Mouse (Mus musculus): ENCODE data around the gene Pdpk1.

The Pdpk1 gene

GRCm38 (mm10) chr17:24150824-24151223 is at the start of gene Pdpk1:
Gene Pdpk1, minus strand, starts transcription at chr17:24150924.
- in situ Hi-C loops (cut with MboI, MseI): no loop called here

- in situ Hi-C loops (cut with MboI, MseI): no loop called here
Observed at GRCm38 (mm10) chr17:24199741-24200140, 49.0 kb upstream of the Pdpk1 start.

GRCm38 (mm10) chr17:24199252-24199651 is 48.5 kb upstream of the Pdpk1 start:
- in situ Hi-C loops (cut with MboI, MseI): no loop called here

GRCm38 (mm10) chr17:24197032-24197824 is 46.5 kb upstream of the Pdpk1 start:
- in situ Hi-C loops (cut with MboI, MseI): no loop called here

- in situ Hi-C loops (cut with MboI, MseI): no loop called here
Observed at GRCm38 (mm10) chr17:24195349-24195748, 44.6 kb upstream of the Pdpk1 start.

GRCm38 (mm10) chr17:24193769-24194168 is 43.0 kb upstream of the Pdpk1 start:
- in situ Hi-C loops (cut with MboI, MseI): no loop called here

- in situ Hi-C loops (cut with MboI, MseI): no loop called here
Observed at GRCm38 (mm10) chr17:24193268-24193667, 42.5 kb upstream of the Pdpk1 start.

- in situ Hi-C loops (cut with MboI, MseI): no loop called here
Observed at GRCm38 (mm10) chr17:24192848-24193247, 42.1 kb upstream of the Pdpk1 start.

- in situ Hi-C loops (cut with MboI, MseI): no loop called here
Observed at GRCm38 (mm10) chr17:24191481-24191880, 40.8 kb upstream of the Pdpk1 start.

- in situ Hi-C loops (cut with MboI, MseI): no loop called here
Observed at GRCm38 (mm10) chr17:24190934-24191333, 40.2 kb upstream of the Pdpk1 start.

GRCm38 (mm10) chr17:24174259-24174658 is 23.5 kb upstream of the Pdpk1 start:
- in situ Hi-C loops (cut with MboI, MseI): no loop called here

GRCm38 (mm10) chr17:24173423-24173822 is 22.7 kb upstream of the Pdpk1 start:
- in situ Hi-C loops (cut with MboI, MseI): no loop called here

- in situ Hi-C loops (cut with MboI, MseI): no loop called here
Observed at GRCm38 (mm10) chr17:24171738-24172137, 21.0 kb upstream of the Pdpk1 start.

- in situ Hi-C loops (cut with MboI, MseI): no loop called here
Observed at GRCm38 (mm10) chr17:24170729-24171128, 20.0 kb upstream of the Pdpk1 start.

- in situ Hi-C loops (cut with MboI, MseI): no loop called here
Observed at GRCm38 (mm10) chr17:24170125-24170524, 19.4 kb upstream of the Pdpk1 start.

- in situ Hi-C loops (cut with MboI, MseI): no loop called here
Observed at GRCm38 (mm10) chr17:24169317-24170065, 18.8 kb upstream of the Pdpk1 start, which contains the start of gene Atp6v0c. Gene Atp6v0c, minus strand, starts transcription at chr17:24169702.

GRCm38 (mm10) chr17:24168590-24169277 is 18.0 kb upstream of the Pdpk1 start:
- in situ Hi-C loops (cut with MboI, MseI): no loop called here

- in situ Hi-C loops (cut with MboI, MseI): no loop called here
Observed at GRCm38 (mm10) chr17:24167891-24168505, 17.3 kb upstream of the Pdpk1 start.

- in situ Hi-C loops (cut with MboI, MseI): no loop called here
Observed at GRCm38 (mm10) chr17:24167120-24167519, 16.4 kb upstream of the Pdpk1 start.

GRCm38 (mm10) chr17:24164566-24165259 is 14.0 kb upstream of the Pdpk1 start:
- in situ Hi-C loops (cut with MboI, MseI): no loop called here

Data from T-helper 1 cell (primary cell).